Mouse (Mus musculus): ENCODE results near the gene 7530416G11Rik. TPM values are rescaled to one million over a fixed set of nuclear protein-coding genes. Genes with fewer than 3 reads are reported as not detected.
A peak's percentile ranks its signal among the peaks of the same experiment; 100 is the strongest.

Gene 7530416G11Rik
- polyA plus RNA-seq, 1 experiment from 2014 or later = not detected

GRCm38 (mm10) chr15:85477584-85477983 lies 25.4 kb downstream of the 7530416G11Rik start:
- H3K27ac ChIP-seq = no peak overlapping the region
- peaks cover 8% of the 10 kb centered on the region for H3K4me1 ChIP-seq
- WGBS = 26% methylated on average over 1 of the region's 1 CpGs
- H3K9me3 ChIP-seq = no peaks in the 10 kb centered on the region
- no peaks in the 10 kb centered on the region for H3K27me3 ChIP-seq (replicated peaks)
- no peak overlapping the region for H3K4me3 ChIP-seq
- ATAC-seq (replicated peaks) = no peak
- no peak overlapping the region for H3K4me2 ChIP-seq
- H3K9ac ChIP-seq = no peak overlapping the region
- no peaks in the 10 kb centered on the region for H3K36me3 ChIP-seq (replicated peaks)

- no peaks in the 10 kb centered on the region for H3K36me3 ChIP-seq (replicated peaks)
- WGBS = 76% methylated on average over 3 of the region's 3 CpGs
- H3K9me3 ChIP-seq = no peaks in the 10 kb centered on the region
- ATAC-seq (replicated peaks) = no peak
- no peaks in the 10 kb centered on the region for H3K4me1 ChIP-seq
- H3K27me3 ChIP-seq (replicated peaks) = no peaks in the 10 kb centered on the region
- no peak overlapping the region for H3K9ac ChIP-seq
- H3K4me3 ChIP-seq = no peak overlapping the region
- H3K4me2 ChIP-seq = no peak overlapping the region
- H3K27ac ChIP-seq = no peak overlapping the region
Observed at GRCm38 (mm10) chr15:85474697-85475096, 28.3 kb downstream of the 7530416G11Rik start.

- 88% methylated on average over 6 of the region's 6 CpGs for WGBS
Observed at GRCm38 (mm10) chr15:85469401-85469800, 33.6 kb downstream of the 7530416G11Rik start.

GRCm38 (mm10) chr15:85466456-85467067 lies 36.5 kb downstream of the 7530416G11Rik start:
- 57% methylated on average over 5 of the region's 5 CpGs for WGBS
- Histone ChIP-seq H3K27ac (no peak overlapping the region), H3K9me3 (no peaks in the 10 kb centered on the region), H3K36me3 (replicated peaks) (no peaks in the 10 kb centered on the region), H3K9ac (no peak overlapping the region), H3K27me3 (replicated peaks) (no peaks in the 10 kb centered on the region), H3K4me1 (peaks cover 33% of the 10 kb centered on the region), H3K4me2 (no peak overlapping the region), H3K4me3 (no peak overlapping the region)
- no peak for ATAC-seq (replicated peaks)

More at GRCm38 (mm10) chr15:85469401-85469800, 33.6 kb downstream of the 7530416G11Rik start:
- Histone ChIP-seq H3K4me2 (no peak overlapping the region), H3K4me1 (0 out of 2 replicates have a peak, but pooled peaks cover 7% of the 10 kb centered on the region), H3K9ac (no peak overlapping the region), H3K9me3 (no peaks in the 10 kb centered on the region), H3K4me3 (no peak overlapping the region), H3K27ac (no peak overlapping the region), H3K27me3 (replicated peaks) (no peaks in the 10 kb centered on the region), H3K36me3 (replicated peaks) (no peaks in the 10 kb centered on the region)
- no peak for ATAC-seq (replicated peaks)

GRCm38 (mm10) chr15:85464823-85465565 lies 38.0 kb downstream of the 7530416G11Rik start:
- ATAC-seq (replicated peaks) = no peak
- no peaks in the 10 kb centered on the region for H3K9me3 ChIP-seq
- H3K4me3 ChIP-seq = no peak overlapping the region
- H3K4me1 ChIP-seq = peaks cover 47% of the 10 kb centered on the region
- 32% methylated on average over 10 of the region's 10 CpGs for WGBS
- 0 out of 2 replicates have a peak overlapping the region, but pooled peaks have one; percentile 72 for H3K27ac ChIP-seq
- H3K36me3 ChIP-seq (replicated peaks) = no peaks in the 10 kb centered on the region
- no peak overlapping the region for H3K9ac ChIP-seq
- H3K27me3 ChIP-seq (replicated peaks) = no peaks in the 10 kb centered on the region
- no peak overlapping the region for H3K4me2 ChIP-seq

GRCm38 (mm10) chr15:85464190-85464589 lies 38.8 kb downstream of the 7530416G11Rik start:
- Histone ChIP-seq H3K4me1 (peaks cover 55% of the 10 kb centered on the region), H3K9me3 (no peaks in the 10 kb centered on the region), H3K27me3 (replicated peaks) (no peaks in the 10 kb centered on the region), H3K27ac (peak overlapping the region; percentile 72), H3K4me3 (no peak overlapping the region), H3K9ac (no peak overlapping the region), H3K36me3 (replicated peaks) (no peaks in the 10 kb centered on the region), H3K4me2 (no peak overlapping the region)
- ATAC-seq (replicated peaks) = no peak
- WGBS = 6% methylated on average over 5 of the region's 5 CpGs

GRCm38 (mm10) chr15:85463027-85463790 lies 39.8 kb downstream of the 7530416G11Rik start:
- Histone ChIP-seq H3K36me3 (replicated peaks) (no peaks in the 10 kb centered on the region), H3K27me3 (replicated peaks) (no peaks in the 10 kb centered on the region), H3K9ac (no peak overlapping the region), H3K4me3 (no peak overlapping the region), H3K9me3 (no peaks in the 10 kb centered on the region), H3K4me1 (peaks cover 65% of the 10 kb centered on the region), H3K4me2 (no peak overlapping the region), H3K27ac (peak overlapping the region; percentile 72)
- ATAC-seq (replicated peaks) = no peak
- WGBS = 21% methylated on average over 13 of the region's 13 CpGs

GRCm38 (mm10) chr15:85462138-85462537 lies 40.9 kb downstream of the 7530416G11Rik start:
- Histone ChIP-seq H3K36me3 (replicated peaks) (no peaks in the 10 kb centered on the region), H3K9ac (no peak overlapping the region), H3K27ac (peak overlapping the region; percentile 72), H3K27me3 (replicated peaks) (no peaks in the 10 kb centered on the region), H3K4me2 (no peak overlapping the region), H3K4me1 (peaks cover 75% of the 10 kb centered on the region), H3K9me3 (no peaks in the 10 kb centered on the region), H3K4me3 (no peak overlapping the region)
- no peak for ATAC-seq (replicated peaks)
- 34% methylated on average over 4 of the region's 4 CpGs for WGBS

GRCm38 (mm10) chr15:85461541-85461940 lies 41.5 kb downstream of the 7530416G11Rik start:
- Histone ChIP-seq H3K27me3 (replicated peaks) (no peaks in the 10 kb centered on the region), H3K9me3 (no peaks in the 10 kb centered on the region), H3K4me2 (no peak overlapping the region), H3K4me1 (peaks cover 81% of the 10 kb centered on the region), H3K27ac (peak overlapping the region; percentile 72), H3K4me3 (no peak overlapping the region), H3K9ac (no peak overlapping the region), H3K36me3 (replicated peaks) (no peaks in the 10 kb centered on the region)
- peak; percentile 62 for ATAC-seq (replicated peaks)
- WGBS = 6% methylated on average over 4 of the region's 4 CpGs

- Histone ChIP-seq H3K4me3 (no peak overlapping the region), H3K36me3 (replicated peaks) (no peaks in the 10 kb centered on the region), H3K9ac (no peak overlapping the region), H3K4me1 (peaks cover 83% of the 10 kb centered on the region), H3K4me2 (peak overlapping the region; percentile 3; the same call in 1 of the 2 replicates), H3K27ac (peak overlapping the region; percentile 79), H3K27me3 (replicated peaks) (no peaks in the 10 kb centered on the region), H3K9me3 (no peaks in the 10 kb centered on the region)
- 6% methylated on average over 4 of the region's 4 CpGs for WGBS
- peak; percentile 57 for ATAC-seq (replicated peaks)
Observed at GRCm38 (mm10) chr15:85458631-85459082, 44.4 kb downstream of the 7530416G11Rik start.

- Histone ChIP-seq H3K27ac (peak overlapping the region; percentile 79), H3K4me2 (no peak overlapping the region), H3K9ac (no peak overlapping the region), H3K36me3 (replicated peaks) (no peaks in the 10 kb centered on the region), H3K4me3 (no peak overlapping the region), H3K4me1 (peaks cover 77% of the 10 kb centered on the region), H3K9me3 (no peaks in the 10 kb centered on the region), H3K27me3 (replicated peaks) (no peaks in the 10 kb centered on the region)
- ATAC-seq (replicated peaks) = no peak
- 23% methylated on average over 8 of the region's 8 CpGs for WGBS
Observed at GRCm38 (mm10) chr15:85457838-85458237, 45.2 kb downstream of the 7530416G11Rik start.

- Histone ChIP-seq H3K9ac (no peak overlapping the region), H3K9me3 (no peaks in the 10 kb centered on the region), H3K27ac (peak overlapping the region; percentile 79; the same call in 1 of the 2 replicates), H3K36me3 (replicated peaks) (no peaks in the 10 kb centered on the region), H3K27me3 (replicated peaks) (no peaks in the 10 kb centered on the region), H3K4me1 (peaks cover 68% of the 10 kb centered on the region), H3K4me2 (no peak overlapping the region), H3K4me3 (no peak overlapping the region)
- no peak for ATAC-seq (replicated peaks)
- WGBS = 45% methylated on average over 8 of the region's 8 CpGs
Observed at GRCm38 (mm10) chr15:85456891-85457290, 46.1 kb downstream of the 7530416G11Rik start.

Measured in midbrain, embryonic 15.5 days (tissue).